Mouse (Mus musculus) erythroblast, embryonic 14.5 days (primary cell): Measurements from ENCODE around the gene Hoxa4.

Experiments
- GATA1 ChIP-seq: IDR thresholded peaks from 2 replicates; pipeline ENCODE4 v1.6.1; 2012; ENCODE audit warnings: low read length, inconsistent platforms, mixed read lengths
- TAL1 ChIP-seq: IDR thresholded peaks from 3 replicates; pipeline ENCODE4 v1.6.1; 2012; ENCODE audit warnings: low read length, inconsistent platforms, mixed read lengths

DNA sequence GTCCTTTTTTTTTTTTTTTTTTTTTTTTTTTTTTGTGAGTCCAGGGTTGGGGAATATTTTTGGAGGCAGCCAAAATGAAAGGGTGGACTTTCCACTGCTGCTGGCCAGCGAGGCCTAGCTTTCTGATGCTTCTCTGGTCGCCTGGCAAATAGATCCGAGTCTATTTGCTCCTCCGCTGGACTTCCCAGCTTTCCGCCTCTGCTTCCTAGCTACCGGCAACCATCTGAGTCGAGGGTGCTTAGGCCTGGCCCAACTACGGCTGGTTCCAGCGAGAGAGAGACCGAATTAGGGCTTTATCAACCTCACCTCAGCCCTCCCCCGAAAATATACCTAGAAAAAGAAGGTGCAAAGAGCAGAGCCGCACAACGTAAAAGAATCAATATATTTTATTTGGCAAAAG lies 31.2 kb upstream of the Hoxa4 start:
- TF ChIP-seq TAL1 (no peak), GATA1 (no peak)
